8 mouse cellular contexts compared by ENCODE assay signal in the genomic region with DNA sequence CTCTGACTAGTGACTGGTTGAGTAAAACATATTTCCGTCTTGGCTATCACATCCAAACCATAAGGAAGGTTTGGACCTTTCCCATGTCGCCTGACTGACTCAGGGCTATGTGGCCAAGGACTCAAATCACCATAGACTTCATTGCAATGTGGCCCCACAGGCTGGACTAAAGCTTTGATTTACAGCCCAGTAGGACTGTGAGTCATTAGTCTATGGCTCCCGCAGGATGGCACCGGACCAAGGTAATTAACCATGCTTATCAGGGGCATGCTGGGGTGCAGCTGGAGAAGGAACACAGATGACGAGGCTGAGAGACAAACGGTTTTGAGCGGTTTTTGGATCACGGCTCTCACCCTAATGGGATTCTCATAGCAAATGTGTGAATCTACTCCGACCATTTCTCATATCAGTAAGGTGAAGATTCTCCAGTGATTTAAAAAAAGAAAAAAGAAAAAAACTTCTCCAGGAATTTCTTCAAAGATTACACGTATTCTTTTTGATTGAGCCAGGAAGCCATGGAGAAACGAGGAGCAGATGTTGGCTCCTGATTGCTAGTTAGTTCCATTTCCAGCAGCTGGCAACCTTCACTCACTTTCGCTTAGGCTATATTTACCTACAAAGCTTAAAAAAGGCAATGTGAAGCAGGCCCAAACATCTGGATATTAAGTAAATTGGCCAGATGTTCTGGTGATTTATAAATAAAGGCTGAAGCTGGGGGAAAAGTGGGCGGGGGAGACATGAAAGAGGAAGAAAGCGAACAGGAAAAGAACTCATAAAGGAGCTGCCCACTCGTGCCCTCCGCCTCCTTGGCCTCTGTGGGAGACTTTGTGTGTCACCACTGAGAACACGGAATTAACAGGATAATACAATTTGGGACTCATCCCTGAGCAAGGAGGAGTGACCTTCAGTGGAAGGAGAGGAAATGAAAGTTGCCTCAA. TPM values are rescaled to one million over a fixed set of nuclear protein-coding genes. Genes with fewer than 3 reads are reported as not detected.
DNase-seq lines count a peak whose midpoint lies in the region; ATAC-seq and TF ChIP-seq lines count a peak whose summit lies in the region.

No protein-coding gene starts in this region.

- no peak for ATAC-seq in kidney, embryonic 14.5 days (ENCODE audit: low FRiP score, low TSS enrichment)

- H3K27me3 ChIP-seq in kidney, embryonic 14.5 days (ENCODE audit: control insufficient read depth, insufficient read depth, low read length), result no peaks in the 10 kb centered on the region
- no peaks in the 10 kb centered on the region for H3K27me3 ChIP-seq in thymus, adult 2 months (ENCODE audit: control insufficient read depth, insufficient read depth, low read length)

- H3K36me3 ChIP-seq in kidney, embryonic 14.5 days (ENCODE audit: control insufficient read depth, insufficient read depth, low read length), result no peaks in the 10 kb centered on the region
- no peaks in the 10 kb centered on the region for H3K36me3 ChIP-seq in thymus, adult 2 months (ENCODE audit: control insufficient read depth, insufficient read depth, low read length)

- whole genome bisulfite sequencing in kidney, embryonic 14.5 days, result 40% methylated on average over 17 of the region's 17 CpGs
- 14% methylated on average over 17 of the region's 17 CpGs for WGBS in large intestine, adult 2 months
- 55% methylated on average over 17 of the region's 17 CpGs for WGBS in thymus, adult 2 months

- DNase-seq in kidney, postnatal 4 days, result peak; percentile 50 to 59
- peak; percentile 93 for DNase-seq in adrenal gland, adult 2 months
- peak; percentile 87 to 91 for DNase-seq in cerebellum, postnatal 14 days
- DNase-seq in large intestine, adult 2 months (ENCODE audit: low read depth, low spot score), result peak; percentile 39
- no peak for DNase-seq in thymus, adult 2 months
- DNase-seq in neural tube, embryonic 10.5 days (ENCODE audit: extremely low spot score, low spot score), result no peak
- no peak for DNase-seq in frontal cortex, postnatal 14 days (ENCODE audit: low spot score in 2 of 2)

- H3K9ac ChIP-seq in kidney, embryonic 14.5 days (ENCODE audit: low read depth, low read length), result no peak overlapping the region

- H3K27ac ChIP-seq in kidney, embryonic 14.5 days (ENCODE audit: low read depth, low read length), result no peak overlapping the region
- H3K27ac ChIP-seq in thymus, adult 2 months (ENCODE audit: control insufficient read depth, insufficient read depth, low read length), result no peak overlapping the region

- H3K9me3 ChIP-seq in kidney, embryonic 14.5 days (ENCODE audit: control insufficient read depth, low read length), result no peaks in the 10 kb centered on the region

- H3K4me1 ChIP-seq in kidney, embryonic 14.5 days (ENCODE audit: control insufficient read depth, insufficient read depth, low read length), result peaks cover 6% of the 10 kb centered on the region; the same call in 1 of the 2 replicates
- H3K4me1 ChIP-seq in thymus, adult 2 months (replicated peaks; ENCODE audit: control insufficient read depth, insufficient read depth, low read length), result no peaks in the 10 kb centered on the region

- no peak overlapping the region for H3K4me3 ChIP-seq in kidney, embryonic 14.5 days (ENCODE audit: low read length)
- no peak overlapping the region for H3K4me3 ChIP-seq in thymus, adult 2 months (ENCODE audit: control insufficient read depth, insufficient read depth, low read length)

- TF ChIP-seq POLR2A in thymus, adult 2 months (IDR thresholded peaks at IDR 0.05; ENCODE audit: control insufficient read depth, extremely low read depth, insufficient read depth, low read length, poor library complexity), result no peak

- H3K4me2 ChIP-seq in kidney, embryonic 14.5 days (replicated peaks; ENCODE audit: low read depth, low read length), result no peak overlapping the region

- no peak for TF ChIP-seq CTCF in thymus, adult 2 months (IDR thresholded peaks at IDR 0.05; ENCODE audit: borderline replicate concordance, control insufficient read depth, extremely low read depth, insufficient read depth, low read length, poor library complexity)

RNA-seq across cellular contexts. Expression of a gene that starts 26.2 kb away (rescaled TPM):
- polyA plus RNA-seq in kidney, embryonic 14.5 days (2014; fragmentation: Nextera tagmentation; extraction: Ambion mirVana), result 6.6 and 12.9 TPM in 2 replicates
- 10 to 100 TPM; 43.5 to 55.8 TPM for total RNA-seq in adrenal gland, adult 2 months (2021)
- polyA plus RNA-seq in adrenal gland, adult 2 months (2012; rRNA removed), result 36.0 and 51.6 TPM in 2 replicates
- 5.9 and 8.5 TPM in 2 replicates for polyA plus RNA-seq in large intestine, adult 2 months (2012; rRNA removed)
- polyA plus RNA-seq in thymus, adult 2 months (2012; rRNA removed), result 10.9 and 11.7 TPM in 2 replicates

Comparison
In these comparisons a context has a peak if more than half of its experiments do, and no peak if none do; other contexts are left out.
1. DNase-seq: peak in kidney, postnatal 4 days (2 of 2), adrenal gland, adult 2 months (single experiment), cerebellum, postnatal 14 days (2 of 2) and large intestine, adult 2 months (single experiment); none in thymus, adult 2 months (single experiment), neural tube, embryonic 10.5 days (single experiment) and frontal cortex, postnatal 14 days (0 of 2).